Mouse (Mus musculus): Measurements from ENCODE around the gene Slc24a4. TPM values are rescaled to one million over a fixed set of nuclear protein-coding genes. Genes with fewer than 3 reads are reported as not detected.

Gene Slc24a4
- total and polyA plus RNA-seq, 2 experiments: not detected

GRCm38 (mm10) chr12:102295230-102295629, 166.7 kb downstream of the Slc24a4 start:
- Histone ChIP-seq H3K4me3 (ENCODE audit: insufficient read depth, low read depth, low read length) (no peak overlapping the region), H3K36me3 (ENCODE audit: control insufficient read depth, insufficient read depth, low read length) (no peaks in the 10 kb centered on the region), H3K79me2 (ENCODE audit: control insufficient read depth, insufficient read depth, low read length) (peaks cover 54% of the 10 kb centered on the region), H3K27me3 (ENCODE audit: control insufficient read depth, insufficient read depth, low read length) (no peaks in the 10 kb centered on the region), H3K27ac (replicated peaks; ENCODE audit: insufficient read depth, low read depth, low read length) (no peak overlapping the region), H3K9ac (ENCODE audit: low read depth, low read length) (no peak overlapping the region), H3K4me1 (ENCODE audit: control insufficient read depth, insufficient read depth, low read length) (peaks cover 41% of the 10 kb centered on the region)
- 48% methylated on average over 7 of the region's 7 CpGs for WGBS
- no peak for DNase-seq (ENCODE audit: extremely low read depth, low read depth, low spot score)
- no peak for TF ChIP-seq CTCF (IDR thresholded peaks at IDR 0.05; ENCODE audit: low read depth, low read length)
- no peak for TF ChIP-seq POLR2A (IDR thresholded peaks at IDR 0.05; ENCODE audit: extremely low read depth, insufficient read depth, low read length)

GRCm38 (mm10) chr12:102295662-102296061, 167.1 kb downstream of the Slc24a4 start:
- 91% methylated on average over 8 of the region's 8 CpGs for WGBS
- Histone ChIP-seq H3K4me3 (ENCODE audit: insufficient read depth, low read depth, low read length) (no peak overlapping the region), H3K36me3 (ENCODE audit: control insufficient read depth, insufficient read depth, low read length) (no peaks in the 10 kb centered on the region), H3K9ac (ENCODE audit: low read depth, low read length) (no peak overlapping the region), H3K27me3 (ENCODE audit: control insufficient read depth, insufficient read depth, low read length) (no peaks in the 10 kb centered on the region), H3K4me1 (ENCODE audit: control insufficient read depth, insufficient read depth, low read length) (peaks cover 41% of the 10 kb centered on the region), H3K79me2 (ENCODE audit: control insufficient read depth, insufficient read depth, low read length) (peaks cover 51% of the 10 kb centered on the region), H3K27ac (replicated peaks; ENCODE audit: insufficient read depth, low read depth, low read length) (no peak overlapping the region)
- no peak for DNase-seq (ENCODE audit: extremely low read depth, low read depth, low spot score)
- no peak for TF ChIP-seq CTCF (IDR thresholded peaks at IDR 0.05; ENCODE audit: low read depth, low read length)
- no peak for TF ChIP-seq POLR2A (IDR thresholded peaks at IDR 0.05; ENCODE audit: extremely low read depth, insufficient read depth, low read length)

GRCm38 (mm10) chr12:102296361-102296760, 167.8 kb downstream of the Slc24a4 start:
- Histone ChIP-seq H3K9ac (ENCODE audit: low read depth, low read length) (no peak overlapping the region), H3K27me3 (ENCODE audit: control insufficient read depth, insufficient read depth, low read length) (no peaks in the 10 kb centered on the region), H3K4me3 (ENCODE audit: insufficient read depth, low read depth, low read length) (no peak overlapping the region), H3K79me2 (ENCODE audit: control insufficient read depth, insufficient read depth, low read length) (peaks cover 49% of the 10 kb centered on the region), H3K36me3 (ENCODE audit: control insufficient read depth, insufficient read depth, low read length) (no peaks in the 10 kb centered on the region), H3K27ac (replicated peaks; ENCODE audit: insufficient read depth, low read depth, low read length) (no peak overlapping the region), H3K4me1 (ENCODE audit: control insufficient read depth, insufficient read depth, low read length) (peaks cover 41% of the 10 kb centered on the region)
- 68% methylated on average over 1 of the region's 1 CpGs for WGBS
- no peak for TF ChIP-seq POLR2A (IDR thresholded peaks at IDR 0.05; ENCODE audit: extremely low read depth, insufficient read depth, low read length)
- DNase-seq (ENCODE audit: extremely low read depth, low read depth, low spot score): no peak

- no peak overlapping the region for H3K9ac ChIP-seq (ENCODE audit: low read depth, low read length)
- TF ChIP-seq POLR2A (IDR thresholded peaks at IDR 0.05; ENCODE audit: extremely low read depth, insufficient read depth, low read length) (no peak), CTCF (IDR thresholded peaks at IDR 0.05; ENCODE audit: low read depth, low read length) (no peak)
- H3K27me3 ChIP-seq (ENCODE audit: control insufficient read depth, insufficient read depth, low read length): no peaks in the 10 kb centered on the region
- DNase-seq (ENCODE audit: extremely low read depth, low read depth, low spot score): peak; percentile 81
- H3K79me2 ChIP-seq (ENCODE audit: control insufficient read depth, insufficient read depth, low read length): peaks cover 55% of the 10 kb centered on the region
- 22% methylated on average over 4 of the region's 4 CpGs for WGBS
- H3K4me1 ChIP-seq (ENCODE audit: control insufficient read depth, insufficient read depth, low read length): peaks cover 40% of the 10 kb centered on the region
- no peak overlapping the region for H3K4me3 ChIP-seq (ENCODE audit: insufficient read depth, low read depth, low read length)
- peak overlapping the region; percentile 16 for H3K27ac ChIP-seq (replicated peaks; ENCODE audit: insufficient read depth, low read depth, low read length)
- no peaks in the 10 kb centered on the region for H3K36me3 ChIP-seq (ENCODE audit: control insufficient read depth, insufficient read depth, low read length)
Observed at GRCm38 (mm10) chr12:102296967-102297366, 168.4 kb downstream of the Slc24a4 start.

- H3K36me3 ChIP-seq (ENCODE audit: control insufficient read depth, insufficient read depth, low read length): no peaks in the 10 kb centered on the region
- TF ChIP-seq CTCF (IDR thresholded peaks at IDR 0.05; ENCODE audit: low read depth, low read length): no peak
- no peak for TF ChIP-seq POLR2A (IDR thresholded peaks at IDR 0.05; ENCODE audit: extremely low read depth, insufficient read depth, low read length)
- peaks cover 33% of the 10 kb centered on the region for H3K79me2 ChIP-seq (ENCODE audit: control insufficient read depth, insufficient read depth, low read length)
- no peaks in the 10 kb centered on the region for H3K27me3 ChIP-seq (ENCODE audit: control insufficient read depth, insufficient read depth, low read length)
- no peak overlapping the region for H3K9ac ChIP-seq (ENCODE audit: low read depth, low read length)
- no peak overlapping the region for H3K4me3 ChIP-seq (ENCODE audit: insufficient read depth, low read depth, low read length)
- WGBS: 33% methylated on average over 5 of the region's 5 CpGs
- no peak for DNase-seq (ENCODE audit: extremely low read depth, low read depth, low spot score)
- H3K4me1 ChIP-seq (ENCODE audit: control insufficient read depth, insufficient read depth, low read length): peaks cover 40% of the 10 kb centered on the region
- H3K27ac ChIP-seq (replicated peaks; ENCODE audit: insufficient read depth, low read depth, low read length): no peak overlapping the region
Observed at GRCm38 (mm10) chr12:102299209-102299608, 170.7 kb downstream of the Slc24a4 start.

GRCm38 (mm10) chr12:102301585-102301984, 173.1 kb downstream of the Slc24a4 start:
- Histone ChIP-seq H3K79me2 (ENCODE audit: control insufficient read depth, insufficient read depth, low read length) (peaks cover 23% of the 10 kb centered on the region; the same call in 1 of the 2 replicates), H3K36me3 (ENCODE audit: control insufficient read depth, insufficient read depth, low read length) (no peaks in the 10 kb centered on the region), H3K27me3 (ENCODE audit: control insufficient read depth, insufficient read depth, low read length) (no peaks in the 10 kb centered on the region), H3K4me1 (ENCODE audit: control insufficient read depth, insufficient read depth, low read length) (peaks cover 41% of the 10 kb centered on the region), H3K9ac (ENCODE audit: low read depth, low read length) (no peak overlapping the region), H3K4me3 (ENCODE audit: insufficient read depth, low read depth, low read length) (no peak overlapping the region), H3K27ac (replicated peaks; ENCODE audit: insufficient read depth, low read depth, low read length) (no peak overlapping the region)
- no peak for DNase-seq (ENCODE audit: extremely low read depth, low read depth, low spot score)
- no peak for TF ChIP-seq POLR2A (IDR thresholded peaks at IDR 0.05; ENCODE audit: extremely low read depth, insufficient read depth, low read length)
- no peak for TF ChIP-seq CTCF (IDR thresholded peaks at IDR 0.05; ENCODE audit: low read depth, low read length)
- WGBS: 21% methylated on average over 1 of the region's 1 CpGs
